Mouse (Mus musculus): ENCODE results near the gene Tead3.

- TF ChIP-seq CTCF (IDR thresholded peaks at IDR 0.05; ENCODE audit: low read depth): no peak
- no peak for TF ChIP-seq EP300 (IDR thresholded peaks at IDR 0.05; ENCODE audit: low read depth)
Measured at GRCm38 (mm10) chr17:28323786-28324185, 26.8 kb downstream of the Tead3 start.

Data from liver, embryonic 14.5 days (tissue).